Mouse (Mus musculus) heart, adult 2 months (tissue): ENCODE measurements around the gene Eno2. TPM values are rescaled to one million over a fixed set of nuclear protein-coding genes. Genes with fewer than 3 reads are reported as not detected.

Source experiments
- DNase-seq, 2 experiments: peaks; one replicate each; pipeline ENCODE4 v3.0.0; 2021
- H3K27ac ChIP-seq: fragments of 200-600 bp; 2 replicates; pipeline ENCODE4 v1.8.1; 2022
- H3K27me3 ChIP-seq: fragments of 200-500 bp; 2 replicates; pipeline ENCODE4 v1.6.1; 2012; ENCODE audit warnings: mild to moderate bottlenecking, low read length, inconsistent platforms, mixed read lengths; ENCODE audit not compliant: control insufficient read depth, insufficient read depth
- H3K36me3 ChIP-seq: fragments of 200-500 bp; 2 replicates; pipeline ENCODE4 v1.6.1; 2012; ENCODE audit warnings: low read length, inconsistent platforms; ENCODE audit not compliant: control insufficient read depth, insufficient read depth
- H3K4me1 ChIP-seq: fragments of 200-500 bp; 2 replicates; pipeline ENCODE4 v1.6.1; 2011; ENCODE audit warnings: low read length; ENCODE audit not compliant: control insufficient read depth, insufficient read depth
- H3K4me3 ChIP-seq: fragments of 200-600 bp; 2 replicates; pipeline ENCODE4 v1.8.1; 2022
- H3K79me2 ChIP-seq: fragments of 200-500 bp; replicated peaks from 2 replicates; pipeline ENCODE4 v1.6.1; 2012; ENCODE audit warnings: mild to moderate bottlenecking, inconsistent platforms, low read length, moderate library complexity, mixed read lengths; ENCODE audit not compliant: control insufficient read depth, insufficient read depth
- H3K9ac ChIP-seq: fragments of 200-500 bp; 2 replicates; pipeline ENCODE4 v1.6.1; 2012; ENCODE audit warnings: low read depth, mild to moderate bottlenecking, control low read depth, inconsistent platforms, low read length, mixed read lengths
- CTCF ChIP-seq: fragments of 200-600 bp; IDR thresholded peaks from 2 replicates; pipeline ENCODE4 v1.8.1; 2022; ENCODE audit warnings: antibody characterized with exemption, mild to moderate bottlenecking, moderate library complexity
- EP300 ChIP-seq: fragments of 200-500 bp; IDR thresholded peaks from 2 replicates; pipeline ENCODE4 v1.6.1; 2011; ENCODE audit warnings: low read depth, low read length, control low read depth; ENCODE audit not compliant: insufficient read depth
- POLR2A ChIP-seq: fragments of 200-500 bp; IDR thresholded peaks from 2 replicates; pipeline ENCODE4 v1.6.1; 2011; ENCODE audit warnings: mild to moderate bottlenecking, low read depth, low read length, control low read depth; ENCODE audit not compliant: insufficient read depth
- WGBS: fragments of 180-500 bp; shearing (Covaris S2); methylation state at CpG from one replicate; pipeline ENCODE4 v1.1.7; 2018; 5-methylcytosine and 5-hydroxymethylcytosine counted together
- intact Hi-C: fragments of 180-260 bp; cut with DNase I; formaldehyde crosslinking; loops from one replicate; pipeline ENCODE4 v1.15.1; 2025
- polyA plus RNA-seq: library from polyadenylated mRNA; depleted of rRNA; stranded (reverse); fragments of >200 nt; gene quantifications from 2 replicates; pipeline ENCODE4 v1.2.3, GENCODE M21; 2012
- total RNA-seq, 2 experiments: library from RNA; stranded (reverse); gene quantifications; 2 replicates each; pipeline ENCODE4 v1.2.3; 2021

The Eno2 gene
- total and polyA plus RNA-seq, 3 experiments, result 2.4 to 2.7 (median 2.4) TPM

DNA sequence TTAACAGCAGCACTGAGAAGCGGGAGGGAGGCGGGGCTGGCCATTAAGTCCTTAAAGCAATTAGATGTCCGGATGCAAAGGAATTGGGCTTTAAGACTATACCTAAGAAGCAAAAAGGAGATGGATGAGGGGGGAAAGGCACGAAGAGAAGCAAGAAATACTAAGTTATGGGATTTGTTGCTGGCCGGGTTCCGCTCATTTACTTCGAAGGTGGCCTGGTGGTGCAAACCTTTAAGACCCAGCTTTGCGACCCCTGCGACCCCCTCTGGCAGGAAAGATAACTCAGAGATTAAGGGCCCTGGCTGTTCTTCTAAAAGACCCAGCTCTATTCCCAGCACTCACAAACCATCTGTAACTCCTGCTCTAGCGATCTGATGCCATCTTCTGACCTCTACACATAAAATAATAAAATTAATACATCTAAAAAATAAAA lies 10.5 kb upstream of the Eno2 start:
- H3K27ac ChIP-seq, result no peak overlapping the region
- intact Hi-C loops, result no loop called here
- peak overlapping the region; percentile 43 for H3K4me3 ChIP-seq
- no peak for DNase-seq
- 11% methylated on average over 10 of the region's 10 CpGs for WGBS
- no peaks in the 10 kb centered on the region for H3K79me2 ChIP-seq
- H3K9ac ChIP-seq, result no peak overlapping the region
- TF ChIP-seq POLR2A (no peak), EP300 (no peak), CTCF (no peak)
- H3K36me3 ChIP-seq, result no peaks in the 10 kb centered on the region
- H3K27me3 ChIP-seq, result no peaks in the 10 kb centered on the region; the same call in 1 of the 2 replicates
- H3K4me1 ChIP-seq, result peaks cover 1% of the 10 kb centered on the region; the same call in 1 of the 2 replicates

DNA sequence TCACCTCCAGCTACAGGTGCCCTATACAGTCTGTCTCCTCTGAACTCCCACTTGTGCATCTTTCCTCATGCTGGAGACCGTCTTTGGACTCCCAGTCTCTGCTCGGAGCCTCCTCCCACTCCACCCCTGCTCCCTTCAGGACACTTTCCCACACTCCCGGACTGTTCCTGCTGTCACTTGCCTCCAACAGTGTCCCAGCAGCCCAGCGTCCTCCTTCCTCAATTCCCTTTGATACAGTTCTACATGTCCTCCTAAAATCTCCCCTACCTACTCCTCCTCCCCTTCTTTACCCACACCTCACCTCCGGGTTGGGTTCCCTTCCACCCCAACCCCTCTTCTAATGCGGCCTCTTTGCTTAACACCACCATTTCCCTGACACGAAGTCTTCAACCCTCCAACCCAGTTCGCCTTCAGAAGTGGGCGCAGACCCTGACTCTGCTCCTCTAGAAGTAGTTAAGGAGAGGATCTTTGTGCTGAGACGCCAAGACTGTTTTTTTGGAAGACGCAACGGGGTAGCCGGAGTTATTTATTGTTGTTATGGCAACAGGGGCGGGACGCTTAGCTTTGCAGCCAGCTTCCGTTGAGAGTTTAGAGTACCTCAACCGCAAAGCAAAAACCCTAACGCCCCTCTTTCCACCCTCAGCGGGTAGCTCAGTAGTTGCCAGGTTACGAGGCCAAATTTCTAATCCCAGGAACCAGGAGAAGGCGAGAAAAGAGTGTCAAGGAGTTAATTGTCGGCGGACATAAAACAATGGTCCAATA lies 9.9 kb upstream of the Eno2 start, which contains the start of gene Lrrc23:
TSS of gene Lrrc23 (minus strand) at position 506 of the 762 bp plus-strand sequence.
- TF ChIP-seq CTCF (no peak), POLR2A (no peak), EP300 (no peak)
- DNase-seq, result peak; percentile 55 to 65
- WGBS, result under 1% methylated on average over 23 of the region's 23 CpGs
- Histone ChIP-seq H3K27me3 (no peaks in the 10 kb centered on the region; the same call in 1 of the 2 replicates), H3K36me3 (no peaks in the 10 kb centered on the region), H3K4me1 (peaks cover 1% of the 10 kb centered on the region; the same call in 1 of the 2 replicates), H3K4me3 (peak within 1 kb of the TSS; percentile 43), H3K9ac (peak within 1 kb of the TSS; percentile 6; the same call in 1 of the 2 replicates), H3K79me2 (no peaks in the 10 kb centered on the region), H3K27ac (no peak within 1 kb of the TSS)
- intact Hi-C loops, result no loop called here

DNA sequence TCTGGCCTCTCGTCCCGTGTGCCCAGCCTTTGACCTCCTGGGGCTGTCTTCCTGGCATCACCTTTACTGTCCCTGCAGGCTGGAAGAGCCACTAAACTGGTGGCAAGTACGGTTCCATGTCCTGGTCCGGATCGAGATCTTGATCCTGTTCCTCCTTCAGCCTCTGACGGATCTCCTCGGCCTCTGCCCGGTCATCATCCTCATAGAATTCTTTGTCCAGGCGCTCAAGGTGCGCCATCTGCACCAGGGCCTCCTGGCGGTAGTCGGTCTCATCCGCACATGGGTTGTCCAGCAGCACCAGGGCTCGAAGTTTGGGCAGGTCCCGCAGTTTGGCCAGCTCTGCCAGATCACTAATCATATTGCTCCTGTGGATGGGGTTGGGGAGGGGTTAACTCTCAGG lies 1.0 kb upstream of the Eno2 start:
- Histone ChIP-seq H3K4me3 (no peak overlapping the region), H3K27me3 (peaks cover 3% of the 10 kb centered on the region; the same call in 1 of the 2 replicates), H3K4me1 (no peaks in the 10 kb centered on the region), H3K27ac (no peak overlapping the region), H3K9ac (no peak overlapping the region), H3K79me2 (no peaks in the 10 kb centered on the region), H3K36me3 (no peaks in the 10 kb centered on the region)
- intact Hi-C loops, result no loop called here
- DNase-seq, result no peak
- WGBS, result 87% methylated on average over 15 of the region's 15 CpGs
- TF ChIP-seq EP300 (no peak), CTCF (no peak), POLR2A (no peak)

DNA sequence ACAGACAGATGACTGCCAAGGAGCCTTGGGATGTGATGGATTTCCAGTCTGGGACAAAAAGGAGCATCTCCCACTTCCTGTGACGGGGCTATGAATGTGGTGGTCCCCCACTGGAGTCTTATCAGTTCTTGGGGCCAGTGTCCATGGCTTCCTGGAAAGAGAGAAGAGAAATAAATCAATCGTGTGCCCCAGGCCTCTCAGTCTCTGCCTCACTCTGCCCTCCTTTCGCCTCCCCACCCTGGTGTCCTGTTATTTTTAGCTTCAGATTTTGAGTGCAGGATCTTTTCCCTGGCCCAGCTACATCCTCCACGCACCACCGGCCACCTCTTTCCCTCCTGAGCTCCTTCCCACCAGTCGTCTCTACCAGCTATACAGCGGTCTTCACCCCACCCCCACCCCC lies 540 bp upstream of the Eno2 start:
- Histone ChIP-seq H3K36me3 (no peaks in the 10 kb centered on the region), H3K4me1 (no peaks in the 10 kb centered on the region), H3K79me2 (no peaks in the 10 kb centered on the region), H3K27me3 (peaks cover 3% of the 10 kb centered on the region; the same call in 1 of the 2 replicates), H3K9ac (no peak overlapping the region), H3K27ac (no peak overlapping the region), H3K4me3 (no peak overlapping the region)
- WGBS, result 46% methylated on average over 7 of the region's 7 CpGs
- no peak for TF ChIP-seq CTCF
- no peak for TF ChIP-seq POLR2A
- TF ChIP-seq EP300, result no peak
- intact Hi-C loops, result no loop called here
- DNase-seq, result no peak

DNA sequence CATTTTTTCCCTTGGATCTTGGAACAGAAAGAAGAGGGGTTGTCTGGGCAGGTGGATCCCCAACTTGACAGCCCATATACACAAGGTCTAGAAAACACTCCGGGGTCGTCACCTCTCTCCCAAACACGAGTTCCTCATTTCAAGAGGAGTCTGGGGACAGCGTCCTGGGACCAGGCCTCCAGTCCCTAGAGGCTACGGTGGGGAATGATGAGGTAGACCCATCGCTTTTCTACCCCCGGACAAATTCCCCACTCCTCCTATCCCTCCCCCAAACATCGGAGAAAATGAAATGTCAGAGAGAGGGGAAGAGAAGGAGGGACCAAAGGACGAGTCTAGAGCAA lies 799 bp downstream of the Eno2 start:
- intact Hi-C loops, result no loop called here
- Histone ChIP-seq H3K27me3 (peaks cover 3% of the 10 kb centered on the region; the same call in 1 of the 2 replicates), H3K79me2 (no peaks in the 10 kb centered on the region), H3K27ac (no peak overlapping the region), H3K36me3 (no peaks in the 10 kb centered on the region), H3K4me3 (peak overlapping the region; percentile 51), H3K9ac (no peak overlapping the region), H3K4me1 (no peaks in the 10 kb centered on the region)
- TF ChIP-seq EP300 (no peak), POLR2A (no peak), CTCF (no peak)
- 20% methylated on average over 9 of the region's 9 CpGs for WGBS
- DNase-seq, result no peak
